Mouse (Mus musculus): Measurements from ENCODE around the gene Tmem141. TPM values are rescaled to one million over a fixed set of nuclear protein-coding genes. Genes with fewer than 3 reads are reported as not detected.

Tmem141 gene
- polyA plus RNA-seq, 1 experiment from 2014 or later, result 18.5 TPM

- 6% methylated on average over 27 of the region's 27 CpGs for WGBS
- no peak overlapping the region for H3K27ac ChIP-seq
- H3K4me1 ChIP-seq, result peaks cover 66% of the 10 kb centered on the region
- peak overlapping the region; percentile 41 for H3K4me3 ChIP-seq
- H3K36me3 ChIP-seq, result peaks cover 23% of the 10 kb centered on the region
- peaks cover 61% of the 10 kb centered on the region for H3K27me3 ChIP-seq (ENCODE audit: insufficient read depth, poor library complexity, severe bottlenecking)
- DNase-seq (ENCODE audit: low spot score), result no peak
- H3K9me3 ChIP-seq, result no peaks in the 10 kb centered on the region
Measured at GRCm38 (mm10) chr2:25579737-25580460, 41.9 kb downstream of the Tmem141 start.

- DNase-seq (ENCODE audit: low spot score), result no peak
- peak overlapping the region; percentile 49 for H3K4me3 ChIP-seq
- peaks cover 15% of the 10 kb centered on the region for H3K36me3 ChIP-seq
- H3K27me3 ChIP-seq (ENCODE audit: insufficient read depth, poor library complexity, severe bottlenecking), result peaks cover 61% of the 10 kb centered on the region
- no peaks in the 10 kb centered on the region for H3K9me3 ChIP-seq
- no peak overlapping the region for H3K27ac ChIP-seq
- peaks cover 68% of the 10 kb centered on the region for H3K4me1 ChIP-seq
- 5% methylated on average over 77 of the region's 77 CpGs for WGBS
Measured at GRCm38 (mm10) chr2:25578796-25579736, 42.7 kb downstream of the Tmem141 start.

- H3K4me1 ChIP-seq, result peaks cover 77% of the 10 kb centered on the region
- 4% methylated on average over 75 of the region's 75 CpGs for WGBS
- H3K9me3 ChIP-seq, result no peaks in the 10 kb centered on the region
- no peak for DNase-seq (ENCODE audit: low spot score)
- H3K27me3 ChIP-seq (ENCODE audit: insufficient read depth, poor library complexity, severe bottlenecking), result peaks cover 61% of the 10 kb centered on the region
- peak overlapping the region; percentile 49 for H3K4me3 ChIP-seq
- peaks cover 9% of the 10 kb centered on the region for H3K36me3 ChIP-seq
- H3K27ac ChIP-seq, result 0 out of 2 replicates have a peak overlapping the region, but pooled peaks have one; percentile 17
Measured at GRCm38 (mm10) chr2:25577951-25578795, 43.6 kb downstream of the Tmem141 start.

GRCm38 (mm10) chr2:25576965-25577891 is 44.6 kb downstream of the Tmem141 start:
- Histone ChIP-seq H3K9me3 (no peaks in the 10 kb centered on the region), H3K4me3 (peak overlapping the region; percentile 49), H3K27me3 (ENCODE audit: insufficient read depth, poor library complexity, severe bottlenecking) (peaks cover 61% of the 10 kb centered on the region), H3K36me3 (peaks cover 11% of the 10 kb centered on the region), H3K4me1 (peaks cover 74% of the 10 kb centered on the region), H3K27ac (0 out of 2 replicates have a peak overlapping the region, but pooled peaks have one; percentile 17)
- 15% methylated on average over 92 of the region's 92 CpGs for WGBS
- no peak for DNase-seq (ENCODE audit: low spot score)

GRCm38 (mm10) chr2:25576028-25576850 is 45.6 kb downstream of the Tmem141 start:
- peaks cover 59% of the 10 kb centered on the region for H3K27me3 ChIP-seq (ENCODE audit: insufficient read depth, poor library complexity, severe bottlenecking)
- WGBS, result 67% methylated on average over 16 of the region's 16 CpGs
- peaks cover 19% of the 10 kb centered on the region for H3K36me3 ChIP-seq
- DNase-seq (ENCODE audit: low spot score), result no peak
- H3K9me3 ChIP-seq, result no peaks in the 10 kb centered on the region
- H3K27ac ChIP-seq, result no peak overlapping the region
- peak overlapping the region; percentile 66; the same call in 1 of the 2 replicates for H3K4me3 ChIP-seq
- peaks cover 67% of the 10 kb centered on the region for H3K4me1 ChIP-seq

GRCm38 (mm10) chr2:25575432-25576027 is 46.3 kb downstream of the Tmem141 start:
- Histone ChIP-seq H3K36me3 (peaks cover 26% of the 10 kb centered on the region), H3K27me3 (ENCODE audit: insufficient read depth, poor library complexity, severe bottlenecking) (peaks cover 52% of the 10 kb centered on the region), H3K9me3 (no peaks in the 10 kb centered on the region), H3K4me1 (peaks cover 65% of the 10 kb centered on the region), H3K27ac (peak overlapping the region; percentile 96), H3K4me3 (peak overlapping the region; percentile 66)
- peak; percentile 85 for DNase-seq (ENCODE audit: low spot score)
- WGBS, result 16% methylated on average over 21 of the region's 21 CpGs

- peaks cover 62% of the 10 kb centered on the region for H3K4me1 ChIP-seq
- peaks cover 33% of the 10 kb centered on the region for H3K36me3 ChIP-seq
- peak within 1 kb of the TSS; percentile 96 for H3K27ac ChIP-seq
- no peaks in the 10 kb centered on the region for H3K9me3 ChIP-seq
- WGBS, result under 1% methylated on average over 44 of the region's 45 CpGs
- H3K4me3 ChIP-seq, result peak within 1 kb of the TSS; percentile 66
- peaks cover 45% of the 10 kb centered on the region for H3K27me3 ChIP-seq (ENCODE audit: insufficient read depth, poor library complexity, severe bottlenecking)
- DNase-seq (ENCODE audit: low spot score), result peak; percentile 99
Measured at GRCm38 (mm10) chr2:25574579-25575431, 47.0 kb downstream of the Tmem141 start, which contains the start of the genes Mamdc4 and Phpt1. Mamdc4 (minus strand) TSS chr2:25574845. Phpt1 (minus strand) TSS chr2:25575224.

- Histone ChIP-seq H3K27ac (peak overlapping the region; percentile 96), H3K36me3 (peaks cover 40% of the 10 kb centered on the region), H3K9me3 (no peaks in the 10 kb centered on the region), H3K4me1 (peaks cover 56% of the 10 kb centered on the region), H3K27me3 (ENCODE audit: insufficient read depth, poor library complexity, severe bottlenecking) (peaks cover 38% of the 10 kb centered on the region), H3K4me3 (peak overlapping the region; percentile 66)
- 19% methylated on average over 11 of the region's 11 CpGs for WGBS
- DNase-seq (ENCODE audit: low spot score), result no peak
Measured at GRCm38 (mm10) chr2:25574136-25574535, 47.7 kb downstream of the Tmem141 start.

- peaks cover 50% of the 10 kb centered on the region for H3K36me3 ChIP-seq
- no peak for DNase-seq (ENCODE audit: low spot score)
Measured at GRCm38 (mm10) chr2:25573068-25573467, 48.7 kb downstream of the Tmem141 start.

GRCm38 (mm10) chr2:25571221-25571620 is 50.6 kb downstream of the Tmem141 start:
- no peak for DNase-seq (ENCODE audit: low spot score)
- Histone ChIP-seq H3K27ac (no peak overlapping the region), H3K9me3 (no peaks in the 10 kb centered on the region), H3K36me3 (peaks cover 68% of the 10 kb centered on the region), H3K4me1 (peaks cover 34% of the 10 kb centered on the region), H3K4me3 (no peak overlapping the region), H3K27me3 (ENCODE audit: insufficient read depth, poor library complexity, severe bottlenecking) (peaks cover 9% of the 10 kb centered on the region)
- 78% methylated on average over 4 of the region's 4 CpGs for WGBS

More at GRCm38 (mm10) chr2:25573068-25573467, 48.7 kb downstream of the Tmem141 start:
- Histone ChIP-seq H3K9me3 (no peaks in the 10 kb centered on the region), H3K27ac (no peak overlapping the region), H3K4me3 (peak overlapping the region; percentile 19; the same call in 1 of the 2 replicates), H3K27me3 (ENCODE audit: insufficient read depth, poor library complexity, severe bottlenecking) (peaks cover 27% of the 10 kb centered on the region), H3K4me1 (peaks cover 46% of the 10 kb centered on the region)
- 76% methylated on average over 2 of the region's 2 CpGs for WGBS
